Mouse (Mus musculus) limb, embryonic 13.5 days (tissue): Measurements from ENCODE around the gene Rps29. TPM values are rescaled to one million over a fixed set of nuclear protein-coding genes. Genes with fewer than 3 reads are reported as not detected.

Experiments used
- ATAC-seq: fragments of 200-750 bp; cut with Nextera tagmentation; 2 replicates; pipeline ENCODE4 v1.8.0; 2017; ENCODE audit warnings: low read depth, moderate number of reproducible peaks, moderate TSS enrichment; ENCODE audit not compliant: low FRiP score
- H3K27ac ChIP-seq: fragments of 300-500 bp; sonication (generic); 2 replicates; pipeline ENCODE4 v1.5.1; 2015; ENCODE audit warnings: inconsistent platforms, mild to moderate bottlenecking, moderate library complexity
- H3K27me3 ChIP-seq: fragments of 300-500 bp; sonication (generic); 2 replicates; pipeline ENCODE4 v1.6.1; 2015; ENCODE audit warnings: mild to moderate bottlenecking, inconsistent platforms
- H3K36me3 ChIP-seq: fragments of 300-500 bp; sonication (generic); 2 replicates; pipeline ENCODE4 v1.6.1; 2015; ENCODE audit warnings: inconsistent platforms, mild to moderate bottlenecking, moderate library complexity
- H3K4me1 ChIP-seq: fragments of 300-500 bp; sonication (generic); 2 replicates; pipeline ENCODE4 v1.6.1; 2015; ENCODE audit warnings: inconsistent platforms
- H3K4me2 ChIP-seq: fragments of 300-500 bp; sonication (generic); replicated peaks from 2 replicates; pipeline ENCODE4 v1.6.1; 2015; ENCODE audit warnings: inconsistent platforms, mild to moderate bottlenecking, moderate library complexity
- H3K4me3 ChIP-seq: fragments of 300-500 bp; sonication (generic); 2 replicates; pipeline ENCODE4 v1.5.1; 2015; ENCODE audit warnings: moderate library complexity, mild to moderate bottlenecking, inconsistent platforms
- H3K9ac ChIP-seq: fragments of 300-500 bp; sonication (generic); 2 replicates; pipeline ENCODE4 v1.6.1; 2015; ENCODE audit warnings: mild to moderate bottlenecking, inconsistent platforms
- H3K9me3 ChIP-seq: fragments of 300-500 bp; sonication (generic); 2 replicates; pipeline ENCODE4 v1.6.1; 2016; ENCODE audit warnings: inconsistent platforms
- WGBS: fragments of 180-500 bp; shearing (Covaris S2); methylation state at CpG from one replicate; pipeline ENCODE4 v1.1.7; 2015; 5-methylcytosine and 5-hydroxymethylcytosine counted together
- polyA plus RNA-seq: library from polyadenylated mRNA; unstranded; fragments of >200 nt; fragmentation: Nextera tagmentation; extraction: Ambion mirVana; gene quantifications from 2 replicates; pipeline ENCODE4 v1.2.1, GENCODE M21; 2015

Rps29 gene
- polyA plus RNA-seq, 1 experiment from 2014 or later: 1,605 TPM

DNA sequence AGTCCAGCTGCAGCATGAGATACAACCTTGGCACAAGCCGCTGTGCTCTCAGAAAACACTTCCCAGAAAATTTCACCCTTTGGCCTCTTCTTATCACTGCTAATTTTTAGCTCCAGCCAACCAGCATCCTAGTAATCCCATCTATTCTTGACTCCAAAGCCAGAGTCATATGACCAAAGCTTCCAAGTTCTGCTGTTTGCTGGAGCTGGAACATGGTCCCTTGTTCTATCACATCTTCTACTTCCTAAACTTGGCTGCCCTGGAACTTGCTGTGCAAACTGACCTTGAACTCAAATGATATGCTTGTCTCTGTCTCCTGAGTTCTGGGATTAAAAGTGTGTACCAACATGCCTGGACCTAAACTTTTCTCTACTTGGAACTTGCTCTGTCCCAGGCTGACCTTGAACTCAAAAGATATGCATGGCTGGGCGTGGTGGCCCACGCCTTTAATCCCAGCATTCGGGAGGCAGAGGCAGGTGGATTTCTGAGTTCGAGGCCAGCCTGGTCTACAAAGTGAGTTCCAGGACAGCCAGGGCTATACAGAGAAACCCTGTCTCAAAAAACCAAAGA lies 11.7 kb downstream of the Rps29 start:
- ATAC-seq: no peak
- Histone ChIP-seq H3K9me3 (no peaks in the 10 kb centered on the region), H3K9ac (no peak overlapping the region), H3K4me2 (no peak overlapping the region), H3K27ac (no peak overlapping the region), H3K4me1 (no peaks in the 10 kb centered on the region), H3K36me3 (no peaks in the 10 kb centered on the region), H3K27me3 (no peaks in the 10 kb centered on the region), H3K4me3 (no peak overlapping the region)
- WGBS: 93% methylated on average over 5 of the region's 5 CpGs

GRCm38 (mm10) chr12:69143460-69143859 lies 15.5 kb downstream of the Rps29 start:
- no peak for ATAC-seq
- H3K4me2 ChIP-seq: no peak overlapping the region
- no peaks in the 10 kb centered on the region for H3K36me3 ChIP-seq
- WGBS: 78% methylated on average over 6 of the region's 6 CpGs
- no peak overlapping the region for H3K27ac ChIP-seq
- H3K9ac ChIP-seq: no peak overlapping the region
- no peaks in the 10 kb centered on the region for H3K4me1 ChIP-seq
- no peaks in the 10 kb centered on the region for H3K9me3 ChIP-seq
- H3K4me3 ChIP-seq: no peak overlapping the region
- no peaks in the 10 kb centered on the region for H3K27me3 ChIP-seq

- Histone ChIP-seq H3K27me3 (no peaks in the 10 kb centered on the region), H3K27ac (no peak overlapping the region), H3K4me1 (no peaks in the 10 kb centered on the region), H3K9ac (no peak overlapping the region), H3K4me2 (no peak overlapping the region), H3K36me3 (no peaks in the 10 kb centered on the region), H3K4me3 (no peak overlapping the region), H3K9me3 (no peaks in the 10 kb centered on the region)
- no peak for ATAC-seq
- whole genome bisulfite sequencing: 85% methylated on average over 7 of the region's 7 CpGs
Measured at GRCm38 (mm10) chr12:69139841-69140240, 19.1 kb downstream of the Rps29 start.

GRCm38 (mm10) chr12:69139201-69139600 lies 19.8 kb downstream of the Rps29 start:
- no peak overlapping the region for H3K4me3 ChIP-seq
- WGBS: 82% methylated on average over 3 of the region's 3 CpGs
- no peak overlapping the region for H3K9ac ChIP-seq
- no peaks in the 10 kb centered on the region for H3K4me1 ChIP-seq
- no peaks in the 10 kb centered on the region for H3K9me3 ChIP-seq
- no peak for ATAC-seq
- H3K27ac ChIP-seq: no peak overlapping the region
- no peaks in the 10 kb centered on the region for H3K36me3 ChIP-seq
- H3K27me3 ChIP-seq: no peaks in the 10 kb centered on the region
- no peak overlapping the region for H3K4me2 ChIP-seq

DNA sequence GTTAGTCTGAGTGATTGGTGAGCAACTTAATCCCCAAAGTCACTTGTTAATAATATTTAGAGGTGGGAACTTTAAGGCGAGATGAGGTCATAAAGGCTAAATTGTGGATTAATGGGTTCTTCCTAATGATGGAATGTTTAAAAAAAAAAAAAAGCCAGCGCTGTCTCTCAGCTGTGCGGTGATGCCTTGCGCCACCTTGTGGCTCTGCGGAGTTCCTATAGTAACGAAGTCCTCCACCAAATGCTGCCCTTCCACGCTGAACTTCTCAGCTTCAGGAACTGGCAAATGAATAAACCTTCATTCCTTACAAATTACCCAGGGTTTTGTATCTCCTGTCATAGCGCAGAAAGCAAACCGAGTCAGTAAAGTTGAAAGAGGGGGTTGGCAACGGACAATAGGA lies 27.0 kb downstream of the Rps29 start:
- Histone ChIP-seq H3K4me3 (no peak overlapping the region), H3K4me1 (no peaks in the 10 kb centered on the region), H3K27me3 (no peaks in the 10 kb centered on the region), H3K36me3 (no peaks in the 10 kb centered on the region), H3K4me2 (no peak overlapping the region), H3K9ac (no peak overlapping the region), H3K27ac (no peak overlapping the region), H3K9me3 (no peaks in the 10 kb centered on the region)
- ATAC-seq: no peak
- WGBS: 8% methylated on average over 10 of the region's 10 CpGs

DNA sequence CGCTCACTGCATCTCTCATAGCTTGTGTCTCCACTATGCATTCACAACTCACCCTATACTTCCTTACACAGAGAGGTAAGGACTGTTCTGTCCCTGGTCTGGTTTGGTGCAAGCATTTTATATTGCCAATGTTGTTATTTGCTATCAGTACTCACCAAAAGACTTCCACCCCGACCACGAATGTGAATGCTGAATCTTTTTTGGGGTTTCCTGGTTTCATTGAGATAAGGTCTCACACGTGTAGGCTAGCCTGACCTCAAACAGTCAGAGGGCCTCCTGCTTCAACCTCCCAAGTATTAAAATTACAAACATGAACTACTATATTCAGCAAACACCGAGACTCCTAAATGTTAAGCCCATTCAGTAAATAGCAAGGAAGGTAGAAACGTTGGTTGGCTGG lies 27.7 kb downstream of the Rps29 start:
- Histone ChIP-seq H3K27ac (no peak overlapping the region), H3K4me3 (no peak overlapping the region), H3K9me3 (no peaks in the 10 kb centered on the region), H3K4me1 (no peaks in the 10 kb centered on the region), H3K9ac (no peak overlapping the region), H3K4me2 (no peak overlapping the region), H3K27me3 (no peaks in the 10 kb centered on the region), H3K36me3 (no peaks in the 10 kb centered on the region)
- WGBS: 84% methylated on average over 6 of the region's 6 CpGs
- no peak for ATAC-seq

- H3K9me3 ChIP-seq: no peaks in the 10 kb centered on the region
- WGBS: 71% methylated on average over 12 of the region's 12 CpGs
- ATAC-seq: no peak
- H3K4me2 ChIP-seq: peak overlapping the region; percentile 42
- no peaks in the 10 kb centered on the region for H3K4me1 ChIP-seq
- no peaks in the 10 kb centered on the region for H3K36me3 ChIP-seq
- H3K27ac ChIP-seq: no peak overlapping the region
- H3K27me3 ChIP-seq: no peaks in the 10 kb centered on the region
- H3K4me3 ChIP-seq: 0 out of 2 replicates have a peak overlapping the region, but pooled peaks have one; percentile 10
- no peak overlapping the region for H3K9ac ChIP-seq
Measured at GRCm38 (mm10) chr12:69130486-69130885, 28.5 kb downstream of the Rps29 start.

- H3K4me2 ChIP-seq: peak overlapping the region; percentile 42
- H3K27me3 ChIP-seq: no peaks in the 10 kb centered on the region
- no peak for ATAC-seq
- H3K4me3 ChIP-seq: peak overlapping the region; percentile 10; the same call in 1 of the 2 replicates
- H3K36me3 ChIP-seq: no peaks in the 10 kb centered on the region
- H3K9me3 ChIP-seq: no peaks in the 10 kb centered on the region
- no peaks in the 10 kb centered on the region for H3K4me1 ChIP-seq
- no peak overlapping the region for H3K9ac ChIP-seq
- WGBS: 36% methylated on average over 17 of the region's 18 CpGs
- no peak overlapping the region for H3K27ac ChIP-seq
Measured at GRCm38 (mm10) chr12:69129634-69130310, 29.2 kb downstream of the Rps29 start.

GRCm38 (mm10) chr12:69127626-69128025 lies 31.4 kb downstream of the Rps29 start:
- Histone ChIP-seq H3K4me2 (no peak overlapping the region), H3K27ac (no peak overlapping the region), H3K4me1 (no peaks in the 10 kb centered on the region), H3K36me3 (no peaks in the 10 kb centered on the region), H3K27me3 (no peaks in the 10 kb centered on the region), H3K9ac (no peak overlapping the region), H3K4me3 (no peak overlapping the region), H3K9me3 (no peaks in the 10 kb centered on the region)
- ATAC-seq: no peak
- WGBS: 66% methylated on average over 3 of the region's 3 CpGs

DNA sequence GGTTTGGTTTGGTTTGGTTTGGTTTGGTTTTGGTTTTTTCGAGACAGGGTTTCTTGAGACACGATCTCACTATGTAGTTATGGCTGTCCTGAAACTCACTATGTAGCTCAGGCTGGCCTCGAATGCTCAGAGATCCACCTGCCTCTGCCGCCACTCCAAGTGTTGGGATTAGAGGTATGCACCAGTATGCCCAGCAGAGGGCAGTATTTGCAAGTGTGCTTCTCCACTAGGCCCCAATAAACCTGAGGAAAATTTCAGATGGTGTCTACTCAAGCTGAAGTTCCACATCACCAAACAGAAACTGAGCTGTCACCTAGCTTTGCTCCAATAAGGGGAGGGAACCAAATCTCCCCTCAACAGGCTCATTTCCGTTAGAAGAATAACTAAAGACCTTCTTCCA lies 31.8 kb downstream of the Rps29 start:
- 87% methylated on average over 5 of the region's 5 CpGs for WGBS
- no peak overlapping the region for H3K4me3 ChIP-seq

DNA sequence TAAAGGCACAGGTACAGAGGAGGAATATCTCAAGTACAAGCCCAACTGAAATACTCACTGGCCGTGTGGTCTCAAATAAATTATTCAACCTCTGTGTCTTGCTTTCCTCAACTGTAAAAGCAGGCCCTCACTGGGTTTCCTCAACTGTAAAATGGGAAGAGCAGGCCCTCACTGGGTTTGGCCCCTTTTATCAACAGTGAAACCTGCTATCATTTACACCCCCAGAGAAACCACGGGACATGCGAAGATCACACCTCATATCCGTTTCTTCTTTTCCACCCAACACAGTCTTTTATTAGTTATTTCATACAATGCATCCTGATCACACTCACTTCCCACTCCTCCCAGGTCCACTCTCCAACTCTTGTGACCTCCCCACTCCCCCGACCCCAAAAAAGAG lies 33.9 kb downstream of the Rps29 start:
- Histone ChIP-seq H3K4me1 (no peaks in the 10 kb centered on the region), H3K9ac (no peak overlapping the region), H3K36me3 (no peaks in the 10 kb centered on the region), H3K27me3 (no peaks in the 10 kb centered on the region), H3K4me3 (no peak overlapping the region), H3K27ac (no peak overlapping the region), H3K4me2 (no peak overlapping the region), H3K9me3 (no peaks in the 10 kb centered on the region)
- ATAC-seq: no peak
- 82% methylated on average over 5 of the region's 5 CpGs for WGBS

More for the DNA sequence above, 31.8 kb downstream of the Rps29 start:
- H3K27ac ChIP-seq: no peak overlapping the region
- no peaks in the 10 kb centered on the region for H3K36me3 ChIP-seq
- no peak overlapping the region for H3K9ac ChIP-seq
- no peak overlapping the region for H3K4me2 ChIP-seq
- no peaks in the 10 kb centered on the region for H3K9me3 ChIP-seq
- no peaks in the 10 kb centered on the region for H3K27me3 ChIP-seq
- no peaks in the 10 kb centered on the region for H3K4me1 ChIP-seq
- ATAC-seq: no peak

DNA sequence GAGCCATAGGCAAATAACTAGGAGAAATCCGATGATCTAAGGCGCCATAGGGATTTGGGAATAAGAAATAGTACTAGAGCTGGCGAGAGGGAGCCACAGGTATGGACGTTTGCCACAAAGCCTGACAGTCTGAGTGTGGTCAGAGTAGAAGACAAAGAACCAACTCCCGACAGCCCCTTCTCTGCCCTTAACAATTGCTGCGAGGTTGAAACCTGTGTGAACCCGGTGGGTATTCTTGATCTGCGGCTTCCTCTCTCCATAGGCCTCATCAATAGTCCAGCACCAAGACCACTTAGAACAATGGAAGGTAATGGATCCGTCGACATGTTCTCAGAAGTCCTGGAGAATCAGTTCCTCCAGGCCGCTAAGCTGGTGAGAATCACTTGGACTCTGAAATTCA lies 36.2 kb downstream of the Rps29 start:
- H3K4me2 ChIP-seq: no peak overlapping the region
- ATAC-seq: no peak
- H3K27ac ChIP-seq: no peak overlapping the region
- WGBS: 87% methylated on average over 11 of the region's 11 CpGs
- H3K9me3 ChIP-seq: no peaks in the 10 kb centered on the region
- H3K27me3 ChIP-seq: no peaks in the 10 kb centered on the region
- no peak overlapping the region for H3K4me3 ChIP-seq
- H3K4me1 ChIP-seq: no peaks in the 10 kb centered on the region
- no peak overlapping the region for H3K9ac ChIP-seq
- H3K36me3 ChIP-seq: no peaks in the 10 kb centered on the region

GRCm38 (mm10) chr12:69119908-69120307 lies 39.1 kb downstream of the Rps29 start:
- Histone ChIP-seq H3K4me1 (no peaks in the 10 kb centered on the region), H3K9me3 (no peaks in the 10 kb centered on the region), H3K27me3 (no peaks in the 10 kb centered on the region), H3K4me2 (no peak overlapping the region), H3K27ac (no peak overlapping the region), H3K4me3 (no peak overlapping the region), H3K9ac (no peak overlapping the region), H3K36me3 (no peaks in the 10 kb centered on the region)
- WGBS: 81% methylated on average over 6 of the region's 6 CpGs
- no peak for ATAC-seq
